Mouse (Mus musculus) brain, embryonic 14.5 days (tissue): ENCODE measurements around the gene Dlg1. TPM values are rescaled to one million over a fixed set of nuclear protein-coding genes. Genes with fewer than 3 reads are reported as not detected.

Experiments
- DNase-seq: peaks from one replicate; pipeline ENCODE4 v3.0.0-alpha.2; 2011; ENCODE audit warnings: low read depth
- CTCF ChIP-seq: fragments of 200-500 bp; IDR thresholded peaks from 2 replicates; pipeline ENCODE4 v1.5.1; 2012; ENCODE audit warnings: inconsistent platforms, mild to moderate bottlenecking, moderate library complexity, borderline replicate concordance; ENCODE audit not compliant: insufficient read depth, insufficient read length; ENCODE audit errors: extremely low read depth
- POLR2A ChIP-seq: fragments of 200-500 bp; IDR thresholded peaks from 2 replicates; pipeline ENCODE4 v1.6.1; 2012; ENCODE audit warnings: mild to moderate bottlenecking, inconsistent platforms, borderline replicate concordance; ENCODE audit not compliant: poor library complexity, insufficient read depth, insufficient read length, severe bottlenecking; ENCODE audit errors: extremely low read depth
- polyA plus RNA-seq: library from polyadenylated mRNA; depleted of rRNA; stranded (reverse); fragments of >200 nt; gene quantifications from 2 replicates; pipeline ENCODE4 v1.2.3, GENCODE M21; 2012

The Dlg1 gene
- polyA plus RNA-seq, 1 experiment: 30.8 TPM

- TF ChIP-seq CTCF (no peak), POLR2A (no peak)
- DNase-seq: no peak
Observed at GRCm38 (mm10) chr16:31756436-31756835, 93.2 kb downstream of the Dlg1 start.

- TF ChIP-seq CTCF (no peak), POLR2A (no peak)
- DNase-seq: no peak
Observed at GRCm38 (mm10) chr16:31757606-31758005, 94.4 kb downstream of the Dlg1 start.

- TF ChIP-seq POLR2A: no peak
- TF ChIP-seq CTCF: no peak
- no peak for DNase-seq
Observed at GRCm38 (mm10) chr16:31759416-31759815, 96.2 kb downstream of the Dlg1 start.

- DNase-seq: peak; percentile 37
- no peak for TF ChIP-seq POLR2A
- no peak for TF ChIP-seq CTCF
Observed at GRCm38 (mm10) chr16:31766298-31766697, 103.1 kb downstream of the Dlg1 start.

- no peak for TF ChIP-seq CTCF
- no peak for TF ChIP-seq POLR2A
- DNase-seq: peak; percentile 89
Observed at GRCm38 (mm10) chr16:31766715-31767114, 103.5 kb downstream of the Dlg1 start.

- TF ChIP-seq CTCF (no peak), POLR2A (no peak)
- peak; percentile 42 for DNase-seq
Observed at GRCm38 (mm10) chr16:31775924-31776323, 112.7 kb downstream of the Dlg1 start.

- TF ChIP-seq POLR2A (no peak), CTCF (no peak)
- peak; percentile 28 for DNase-seq
Observed at GRCm38 (mm10) chr16:31781015-31781414, 117.8 kb downstream of the Dlg1 start.

GRCm38 (mm10) chr16:31790056-31790455 lies 126.8 kb downstream of the Dlg1 start:
- no peak for DNase-seq
- no peak for TF ChIP-seq POLR2A
- no peak for TF ChIP-seq CTCF

GRCm38 (mm10) chr16:31803644-31804043 lies 140.4 kb downstream of the Dlg1 start:
- DNase-seq: no peak
- TF ChIP-seq CTCF: no peak
- TF ChIP-seq POLR2A: no peak

GRCm38 (mm10) chr16:31826049-31826448 lies 162.8 kb downstream of the Dlg1 start:
- DNase-seq: peak; percentile 41

GRCm38 (mm10) chr16:31830726-31831125 lies 167.5 kb downstream of the Dlg1 start:
- TF ChIP-seq CTCF: no peak
- TF ChIP-seq POLR2A: no peak
- no peak for DNase-seq

More at GRCm38 (mm10) chr16:31826049-31826448, 162.8 kb downstream of the Dlg1 start:
- TF ChIP-seq CTCF (no peak), POLR2A (no peak)

- no peak for DNase-seq
- TF ChIP-seq CTCF: no peak
- no peak for TF ChIP-seq POLR2A
Observed at GRCm38 (mm10) chr16:31832630-31833422, 169.6 kb downstream of the Dlg1 start.

- TF ChIP-seq POLR2A (no peak), CTCF (no peak)
Observed at GRCm38 (mm10) chr16:31834011-31834584, 170.9 kb downstream of the Dlg1 start.

More at GRCm38 (mm10) chr16:31834011-31834584, 170.9 kb downstream of the Dlg1 start:
- DNase-seq: peak; percentile 19
